Mouse (Mus musculus) heart, adult 2 months (tissue): ENCODE measurements around the gene Kcnip1.

Source experiments
- CTCF ChIP-seq: fragments of 200-600 bp; IDR thresholded peaks from 2 replicates; pipeline ENCODE4 v1.8.1; 2022; ENCODE audit warnings: antibody characterized with exemption, mild to moderate bottlenecking, moderate library complexity
- EP300 ChIP-seq: fragments of 200-500 bp; IDR thresholded peaks from 2 replicates; pipeline ENCODE4 v1.6.1; 2011; ENCODE audit warnings: low read depth, low read length, control low read depth; ENCODE audit not compliant: insufficient read depth
- POLR2A ChIP-seq: fragments of 200-500 bp; IDR thresholded peaks from 2 replicates; pipeline ENCODE4 v1.6.1; 2011; ENCODE audit warnings: mild to moderate bottlenecking, low read depth, low read length, control low read depth; ENCODE audit not compliant: insufficient read depth

DNA sequence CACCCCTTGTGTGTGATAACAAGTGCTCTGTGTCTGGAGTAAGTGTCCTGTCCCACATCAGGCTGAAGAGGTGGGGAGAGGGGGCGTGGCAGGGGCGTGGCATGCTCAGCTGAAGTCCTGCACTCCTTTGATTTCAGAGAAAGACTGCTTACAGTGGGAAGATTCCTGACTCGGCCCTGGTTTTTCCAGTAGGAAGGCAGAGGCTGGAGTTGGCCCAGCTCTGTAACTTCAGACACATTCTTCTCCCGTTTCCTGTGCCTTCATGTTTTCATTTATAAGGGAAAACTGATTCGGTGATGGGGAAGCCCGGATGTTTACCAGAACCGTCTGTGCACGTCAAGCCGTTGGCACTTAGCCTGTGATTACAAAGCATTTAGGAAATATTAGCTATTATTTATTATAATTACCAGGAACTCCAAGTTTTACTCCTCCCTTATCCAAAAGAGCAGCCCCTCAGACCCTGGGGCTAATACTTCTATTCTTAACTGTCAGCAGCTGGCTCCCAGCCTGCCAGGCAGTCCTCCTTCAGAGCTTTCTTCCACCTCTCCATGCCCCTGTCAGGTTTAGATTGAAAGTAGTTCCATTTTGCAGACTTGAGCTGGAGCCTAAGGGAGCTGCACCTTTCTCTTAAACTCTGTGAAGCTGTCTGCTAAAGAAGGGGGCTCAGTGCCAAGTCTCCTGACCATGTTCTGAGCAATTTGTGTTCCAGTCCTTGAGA is 120.8 kb downstream of the Kcnip1 start:
- TF ChIP-seq EP300 (no peak), CTCF (no peak), POLR2A (no peak)
